Mouse (Mus musculus) gastrocnemius, postnatal 4 days (tissue): ENCODE data around the gene Vil1. TPM values are rescaled to one million over a fixed set of nuclear protein-coding genes. Genes with fewer than 3 reads are reported as not detected.

Experiments used
- DNase-seq, 2 experiments: peaks; one replicate each; pipeline ENCODE4 v3.0.0; 2021 to 2022; ENCODE audit warnings: low spot score in 2 of 2, mixed read lengths in 2 of 2
- long read RNA-seq, 2 experiments: library from polyadenylated mRNA; stranded (forward); transcript quantifications; one replicate each; pipeline ENCODE4 v2.0.0; 2021
- total RNA-seq, 2 experiments: library from RNA; stranded (reverse); gene quantifications; 2 replicates each; pipeline ENCODE4 v1.2.3; 2021

The Vil1 gene
- total RNA-seq = under 1 TPM; 0.13 to 0.66 TPM
- long read RNA-seq, experiment 1 = 0 reads
- long read RNA-seq, experiment 2, partial matches to known transcripts = 1 of 1 reads
- long read RNA-seq, experiment 2, other reads (novel, unspliced or antisense) = 0 of 1 reads

DNA sequence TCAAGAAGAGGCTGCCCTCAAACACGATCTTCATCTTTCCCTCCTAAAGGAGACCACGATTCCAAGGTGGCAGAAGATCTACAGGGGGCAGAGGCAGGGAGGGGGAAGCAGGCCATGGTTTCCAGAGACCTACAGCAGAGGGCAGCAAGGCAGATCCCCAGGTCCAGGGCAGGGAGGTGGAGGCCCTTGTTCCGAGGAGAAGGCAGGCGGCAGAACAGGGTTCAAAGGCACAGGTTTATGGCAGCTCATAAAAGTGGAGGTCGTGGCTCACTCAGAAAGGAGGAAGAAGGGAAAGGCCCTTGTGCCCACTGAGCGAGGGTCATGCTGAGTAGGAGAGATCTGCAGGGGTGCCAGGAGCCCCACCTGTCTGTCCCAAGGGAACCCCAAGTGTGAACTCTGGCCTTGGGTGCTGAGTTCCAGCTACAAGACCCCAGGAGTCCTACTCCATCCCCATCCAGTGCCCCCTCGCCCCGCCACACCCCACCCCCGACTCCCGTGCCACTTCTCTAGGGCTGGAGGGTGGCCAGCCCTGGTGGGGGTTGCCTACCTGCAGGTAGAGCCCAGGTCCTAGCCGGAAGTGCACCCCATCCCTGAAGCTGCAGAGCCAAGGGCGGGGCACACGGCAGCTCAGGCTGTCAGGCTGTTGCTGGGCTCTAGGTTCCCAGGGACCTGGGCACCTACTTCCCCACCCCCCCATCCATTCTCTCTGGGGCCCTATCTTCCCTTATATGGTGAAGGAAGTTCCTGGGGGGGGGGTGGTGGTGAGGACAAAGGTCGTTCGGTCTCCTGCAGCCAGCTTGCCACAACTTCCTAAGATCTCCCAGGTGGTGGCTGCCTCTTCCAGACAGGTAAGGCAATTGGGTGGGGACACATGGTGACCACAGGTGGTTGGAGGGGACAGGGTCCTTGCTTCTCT, at the start of gene Vil1:
Gene Vil1 (plus strand): TSS at position 788 of the 916 bp plus-strand sequence.
- no peak for DNase-seq

GRCm38 (mm10) chr1:74359952-74360517, 49.1 kb upstream of the Vil1 start:
- DNase-seq = no peak

DNA sequence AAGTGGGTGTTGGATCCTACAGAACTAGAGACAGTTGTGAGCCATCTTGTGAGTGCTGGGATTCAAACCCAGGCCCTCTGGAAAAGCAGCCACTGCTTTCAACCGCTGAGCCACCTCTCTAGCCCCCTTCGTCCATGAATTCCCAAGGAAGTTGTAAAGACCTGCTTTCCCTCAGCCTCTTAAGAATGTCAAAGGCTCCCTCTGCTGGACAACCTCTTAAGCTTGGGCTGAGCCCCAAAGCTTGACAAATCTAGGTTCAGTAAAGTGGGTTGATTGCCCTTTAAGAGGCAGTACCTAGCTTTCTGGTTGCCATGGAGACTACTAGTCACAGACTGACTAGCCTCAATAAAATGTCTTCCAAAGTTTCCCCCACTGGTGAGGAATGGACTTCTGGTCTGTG, 47.4 kb upstream of the Vil1 start, which contains the start of gene Catip:
Gene Catip (plus strand): TSS at position 297 of the 400 bp plus-strand sequence.
- DNase-seq = peak in 1 of 2 experiments; percentile 70

DNA sequence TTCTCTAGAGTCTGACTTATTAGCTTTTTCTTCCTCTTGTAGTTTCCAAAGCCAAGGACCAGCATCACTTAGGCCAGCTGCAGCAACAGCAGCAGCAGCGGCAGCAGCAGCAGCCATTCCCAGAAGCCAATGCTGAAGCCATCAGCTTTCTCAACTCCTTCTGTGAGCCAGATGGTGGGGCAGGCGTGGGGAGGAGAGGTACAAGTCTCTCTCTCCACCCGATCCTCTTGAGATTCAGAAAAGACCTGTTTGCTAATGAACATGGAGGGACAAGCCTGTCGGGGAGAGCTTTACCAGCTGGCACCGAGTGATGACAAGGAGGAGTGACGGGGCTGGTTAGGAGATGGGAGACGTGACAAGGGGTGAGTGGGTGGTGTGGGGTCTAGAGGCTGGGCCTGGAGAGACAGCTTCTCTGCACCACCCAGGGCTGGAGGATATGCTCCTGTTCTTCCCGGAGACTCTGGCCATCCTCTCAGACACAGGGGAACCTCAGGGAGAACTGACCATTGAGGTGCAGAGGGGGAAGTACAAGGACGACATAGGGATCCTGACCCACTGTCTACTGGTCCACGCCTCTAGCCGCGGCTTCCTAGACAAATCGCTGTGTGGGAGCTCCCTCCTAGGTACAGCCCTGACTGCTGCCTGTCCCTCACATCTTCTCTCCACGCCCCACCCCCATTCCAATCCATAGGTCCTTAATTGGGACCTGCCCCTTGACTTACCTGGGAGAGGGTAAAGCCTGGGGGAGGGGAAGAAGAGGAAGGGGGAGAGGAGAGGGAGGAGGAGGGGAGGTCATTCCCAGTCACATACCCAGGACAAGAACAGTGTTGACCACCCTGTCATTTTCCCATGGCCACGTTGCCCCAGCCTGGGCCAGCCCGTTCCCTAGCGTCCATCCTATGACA, 46.6 kb upstream of the Vil1 start:
- DNase-seq = no peak

GRCm38 (mm10) chr1:74363437-74363836, 45.7 kb upstream of the Vil1 start:
- no peak for DNase-seq

DNA sequence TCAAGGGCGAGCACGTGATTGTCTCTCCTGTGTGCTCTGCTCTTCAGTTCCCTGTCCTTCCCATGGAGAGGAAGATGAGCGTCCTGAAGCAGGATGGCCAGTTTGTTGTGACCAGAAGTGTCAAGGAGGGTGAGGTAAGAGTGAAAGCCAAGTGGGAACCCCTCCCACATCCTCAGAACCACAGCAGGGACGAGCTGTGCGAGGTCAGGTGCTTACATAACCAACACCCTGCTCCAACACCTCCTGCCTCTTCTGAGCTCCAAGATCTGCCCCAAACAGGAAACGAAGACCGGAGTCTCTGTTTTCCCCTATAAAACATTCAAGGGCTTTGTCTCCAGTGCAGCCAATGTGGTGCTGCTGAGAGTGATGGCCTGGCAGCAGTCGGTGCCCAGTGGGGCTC, 44.9 kb upstream of the Vil1 start:
- no peak for DNase-seq

GRCm38 (mm10) chr1:74367886-74368645, 41.1 kb upstream of the Vil1 start:
- peak in 1 of 2 experiments; percentile 67 for DNase-seq

DNA sequence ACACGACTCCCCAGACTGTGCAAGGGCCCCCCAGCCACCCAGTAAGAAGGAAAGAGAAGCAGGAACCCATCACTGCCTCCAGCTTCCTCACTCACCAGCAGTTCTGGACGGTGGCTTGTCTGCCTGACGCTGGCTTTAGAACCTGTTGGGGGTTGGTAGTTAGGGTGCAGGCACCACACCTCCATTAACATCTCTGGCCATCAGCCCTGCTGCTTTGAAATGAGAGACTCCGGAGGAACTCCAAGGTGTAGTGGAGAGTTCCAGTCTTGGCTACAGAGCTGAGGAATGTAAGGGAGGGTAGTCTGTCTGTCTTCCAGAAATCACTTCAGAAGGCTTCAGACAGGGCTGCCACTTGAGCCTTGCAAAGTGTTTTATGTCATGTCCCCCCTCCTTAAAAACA, 39.1 kb upstream of the Vil1 start:
- no peak for DNase-seq

DNA sequence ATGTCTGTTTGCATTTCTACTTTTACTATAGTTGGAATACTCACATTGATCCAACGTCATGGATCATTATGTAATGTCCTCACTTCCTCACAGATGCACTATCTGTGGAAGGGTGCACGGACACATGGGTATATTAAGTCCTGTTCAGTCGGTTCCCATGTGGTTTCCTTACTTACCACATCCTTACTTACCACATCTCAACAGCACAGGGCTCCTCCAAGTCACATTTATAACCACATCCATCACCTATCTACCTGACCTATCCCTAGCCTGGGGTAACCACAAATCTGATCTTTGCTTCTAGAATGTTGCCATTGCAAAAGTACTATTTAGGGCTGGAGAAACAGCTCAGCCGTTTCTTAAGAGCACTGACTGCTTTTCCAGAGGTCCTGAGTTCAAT, 35.8 kb upstream of the Vil1 start:
- DNase-seq = no peak

- no peak for DNase-seq
Measured at GRCm38 (mm10) chr1:74374980-74375379, 34.2 kb upstream of the Vil1 start, which contains the start of gene Slc11a1. TSS of gene Slc11a1 (plus strand) at chr1:74375195.

- no peak for DNase-seq
Measured at GRCm38 (mm10) chr1:74375561-74375960, 33.6 kb upstream of the Vil1 start.

DNA sequence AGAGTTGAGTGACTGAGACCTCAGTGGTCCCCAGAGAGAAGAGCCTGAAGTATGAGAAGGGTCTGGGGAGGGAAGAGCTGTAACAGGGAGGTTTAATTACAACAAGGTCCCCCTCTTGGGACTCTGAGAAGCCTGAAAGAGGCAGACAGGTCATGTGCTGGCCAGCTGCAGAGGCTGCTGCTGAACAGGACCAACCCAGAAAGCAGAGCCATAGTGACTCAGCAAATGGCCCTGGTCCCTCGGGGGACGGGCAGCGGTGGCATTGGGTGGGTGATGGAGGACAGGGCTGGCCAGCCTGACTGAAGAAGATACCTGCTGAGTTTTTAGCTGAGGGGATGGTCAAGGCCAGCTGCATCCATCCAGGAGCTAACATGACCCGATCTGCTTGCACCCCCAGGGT, 32.8 kb upstream of the Vil1 start:
- DNase-seq = no peak

GRCm38 (mm10) chr1:74379058-74379504, 30.1 kb upstream of the Vil1 start:
- no peak for DNase-seq

- no peak for DNase-seq
Measured at GRCm38 (mm10) chr1:74380484-74380883, 28.7 kb upstream of the Vil1 start.

GRCm38 (mm10) chr1:74381588-74382021, 27.6 kb upstream of the Vil1 start:
- DNase-seq = no peak

DNA sequence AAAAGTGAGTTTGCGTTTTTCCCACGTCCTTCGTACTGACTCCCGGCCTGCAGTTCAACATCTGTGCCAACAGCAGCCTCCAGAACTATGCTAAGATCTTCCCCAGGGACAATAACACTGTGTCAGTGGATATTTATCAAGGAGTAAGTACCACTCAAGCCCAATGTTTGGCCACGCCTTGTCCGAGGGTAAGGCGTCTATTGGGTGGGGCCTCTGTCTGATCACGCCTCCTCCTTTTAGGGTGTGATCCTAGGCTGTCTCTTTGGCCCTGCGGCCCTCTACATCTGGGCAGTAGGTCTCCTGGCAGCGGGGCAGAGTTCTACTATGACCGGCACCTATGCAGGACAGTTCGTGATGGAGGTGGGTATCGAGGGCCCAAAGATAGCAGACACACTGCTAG, 25.8 kb upstream of the Vil1 start:
- no peak for DNase-seq

GRCm38 (mm10) chr1:74384525-74384924, 24.7 kb upstream of the Vil1 start:
- no peak for DNase-seq

GRCm38 (mm10) chr1:74385064-74385463, 24.1 kb upstream of the Vil1 start:
- DNase-seq = no peak

GRCm38 (mm10) chr1:74385531-74385930, 23.6 kb upstream of the Vil1 start:
- no peak for DNase-seq

DNA sequence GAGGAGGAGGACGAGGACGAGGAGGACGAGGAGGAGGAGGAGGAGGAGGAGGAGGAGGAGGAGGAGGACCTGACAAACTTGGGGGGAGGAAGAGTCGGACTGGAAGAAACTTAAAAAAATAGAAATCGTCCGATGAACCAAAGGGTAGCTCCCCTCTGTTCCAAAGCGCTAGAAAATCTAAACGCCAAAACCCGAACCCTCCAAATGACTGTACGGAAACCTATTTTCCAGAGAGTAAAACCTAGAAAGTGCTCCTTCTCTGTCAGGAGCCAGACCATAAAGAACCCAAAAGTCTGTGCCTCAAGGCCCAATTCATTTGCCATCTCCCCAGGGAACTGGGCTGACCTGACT, 22.8 kb upstream of the Vil1 start:
- peak in 1 of 2 experiments; percentile 23 for DNase-seq
